Comparison of ENCODE assay signal across 8 mouse cellular contexts in the genomic region with DNA sequence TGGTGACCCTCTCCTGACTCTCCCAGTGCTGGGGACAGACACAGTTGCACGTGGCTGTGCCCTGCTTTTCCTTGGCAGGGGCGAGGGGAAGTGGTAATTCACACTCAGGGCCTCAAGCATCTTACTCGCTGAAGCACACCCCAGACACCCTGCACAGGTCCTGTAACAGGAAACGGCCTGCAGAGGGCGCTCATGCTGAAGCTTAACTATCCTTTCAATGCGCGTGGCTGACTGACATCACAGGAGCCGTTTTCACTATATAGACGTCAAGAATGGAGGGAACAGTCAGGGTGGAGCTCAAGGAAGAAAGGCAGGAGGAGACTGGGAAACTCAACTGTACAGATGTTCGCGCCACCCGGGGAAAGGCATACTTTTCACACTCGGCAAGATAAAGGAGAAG. TPM values are rescaled to one million over a fixed set of nuclear protein-coding genes. Genes with fewer than 3 reads are reported as not detected.
DNase-seq lines count a peak whose midpoint lies in the region; ATAC-seq and TF ChIP-seq lines count a peak whose summit lies in the region.

No protein-coding gene starts in this region.

- no peak for TF ChIP-seq CTCF in thymus, adult 2 months (IDR thresholded peaks at IDR 0.05; ENCODE audit: borderline replicate concordance, control insufficient read depth, extremely low read depth, insufficient read depth, low read length, poor library complexity)
- TF ChIP-seq CTCF in small intestine, adult 2 months (IDR thresholded peaks at IDR 0.05; ENCODE audit: extremely low read depth, insufficient read length, insufficient replicate concordance, low read depth, low read length) = peak; percentile 44; the same call in 1 of the 2 replicates

- no peaks in the 10 kb centered on the region for H3K9me3 ChIP-seq in hindbrain, embryonic 14.5 days (ENCODE audit: control insufficient read depth, low read length)

- peak; percentile 8 for DNase-seq in gastrocnemius, adult 18-20 months (ENCODE audit: low spot score)
- no peak for DNase-seq in gastrocnemius, adult 8-10 months (ENCODE audit: low spot score in 2 of 2)
- DNase-seq in thymus, adult 2 months = peak; percentile 7
- no peak for DNase-seq in thymus, adult 18-20 months
- DNase-seq in cerebellum, postnatal 25 days = peak; percentile 65 to 81
- peak; percentile 54 for DNase-seq in hindbrain, embryonic 14.5 days (ENCODE audit: low spot score)
- DNase-seq in lung, postnatal 10 days = peak; percentile 56

- no peak overlapping the region for H3K9ac ChIP-seq in hindbrain, embryonic 14.5 days

- ATAC-seq in hindbrain, embryonic 14.5 days (ENCODE audit: low FRiP score) = peak; percentile 37; the same call in 1 of the 2 replicates

- H3K27ac ChIP-seq in thymus, adult 2 months (ENCODE audit: control insufficient read depth, insufficient read depth, low read length) = no peak overlapping the region
- H3K27ac ChIP-seq in hindbrain, embryonic 14.5 days = no peak overlapping the region
- no peak overlapping the region for H3K27ac ChIP-seq in small intestine, adult 2 months (ENCODE audit: insufficient read depth, low read depth, low read length)

- H3K4me2 ChIP-seq in hindbrain, embryonic 14.5 days (replicated peaks) = no peak overlapping the region

- H3K27me3 ChIP-seq in thymus, adult 2 months (ENCODE audit: control insufficient read depth, insufficient read depth, low read length) = no peaks in the 10 kb centered on the region
- H3K27me3 ChIP-seq in hindbrain, embryonic 14.5 days (ENCODE audit: control insufficient read depth, insufficient read depth, low read length) = no peaks in the 10 kb centered on the region
- H3K27me3 ChIP-seq in small intestine, adult 2 months (ENCODE audit: control insufficient read depth, insufficient read depth, low read length) = no peaks in the 10 kb centered on the region

- no peak for TF ChIP-seq POLR2A in thymus, adult 2 months (IDR thresholded peaks at IDR 0.05; ENCODE audit: control insufficient read depth, extremely low read depth, insufficient read depth, low read length, poor library complexity)
- no peak for TF ChIP-seq POLR2A in small intestine, adult 2 months (IDR thresholded peaks at IDR 0.05; ENCODE audit: low read depth, low read length)

- 89% methylated on average over 13 of the region's 13 CpGs for WGBS in thymus, adult 2 months
- 56% methylated on average over 13 of the region's 13 CpGs for WGBS in hindbrain, embryonic 14.5 days
- WGBS in small intestine, adult 2 months = 73% methylated on average over 13 of the region's 13 CpGs

- H3K4me1 ChIP-seq in thymus, adult 2 months (replicated peaks; ENCODE audit: control insufficient read depth, insufficient read depth, low read length) = no peaks in the 10 kb centered on the region
- H3K4me1 ChIP-seq in hindbrain, embryonic 14.5 days (replicated peaks; ENCODE audit: control insufficient read depth, insufficient read depth, low read length) = no peaks in the 10 kb centered on the region
- no peaks in the 10 kb centered on the region for H3K4me1 ChIP-seq in small intestine, adult 2 months (ENCODE audit: control insufficient read depth, insufficient read depth, insufficient read length, low read length)

- no peak overlapping the region for H3K4me3 ChIP-seq in thymus, adult 2 months (ENCODE audit: control insufficient read depth, insufficient read depth, low read length)
- H3K4me3 ChIP-seq in hindbrain, embryonic 14.5 days (replicated peaks; ENCODE audit: low read length) = no peak overlapping the region
- no peak overlapping the region for H3K4me3 ChIP-seq in small intestine, adult 2 months (ENCODE audit: low read depth, low read length)

- no peaks in the 10 kb centered on the region for H3K36me3 ChIP-seq in thymus, adult 2 months (ENCODE audit: control insufficient read depth, insufficient read depth, low read length)
- peaks cover 85% of the 10 kb centered on the region for H3K36me3 ChIP-seq in hindbrain, embryonic 14.5 days (replicated peaks; ENCODE audit: control insufficient read depth, insufficient read depth)
- H3K36me3 ChIP-seq in small intestine, adult 2 months (ENCODE audit: control insufficient read depth, insufficient read depth, low read length) = peaks cover 68% of the 10 kb centered on the region

RNA-seq across cellular contexts. Expression of gene Cdkl4, which starts 23.8 kb away (rescaled TPM):
- under 1 TPM in 1 of 2 experiments, not detected in 1; 0.19 TPM for total RNA-seq in gastrocnemius, adult 18-20 months (2021)
- under 1 TPM in 1 of 4 experiments, not detected in 3; 0.10 TPM for total RNA-seq in gastrocnemius, adult 8-10 months (2022)
- polyA plus RNA-seq in thymus, adult 2 months (2012; rRNA removed) = 0.05 and 0.24 TPM in 2 replicates
- polyA plus RNA-seq in hindbrain, embryonic 14.5 days (2014; fragmentation: Nextera tagmentation; extraction: Ambion mirVana) = 7.0 and 7.3 TPM in 2 replicates
- polyA plus RNA-seq in small intestine, adult 2 months (2012; rRNA removed) = 0.03 TPM in 1 of 2 replicates, not detected in the other

Comparison
In these comparisons a context has a peak if more than half of its experiments do, and no peak if none do; other contexts are left out.
1. DNase-seq: peak in gastrocnemius, adult 18-20 months (single experiment), thymus, adult 2 months (single experiment), cerebellum, postnatal 25 days (2 of 2), hindbrain, embryonic 14.5 days (single experiment) and lung, postnatal 10 days (single experiment); none in gastrocnemius, adult 8-10 months (0 of 2) and thymus, adult 18-20 months (0 of 2).